Mouse (Mus musculus) cerebellum, adult 2 months (tissue): Measurements from ENCODE around the gene Olfr691. TPM values are rescaled to one million over a fixed set of nuclear protein-coding genes. Genes with fewer than 3 reads are reported as not detected.
"Not testable (repeated sequence)": the region's sequence is repeated elsewhere in the genome, so short reads cannot be mapped to it uniquely, and the experiment has no call there.

ENCODE experiments used
- DNase-seq, 2 experiments: peaks; one replicate each; pipeline ENCODE4 v3.0.0; 2021
- H3K27ac ChIP-seq: fragments of 200-500 bp; 2 replicates; pipeline ENCODE4 v1.5.1; 2012; ENCODE audit warnings: low read length, control low read depth, inconsistent platforms; ENCODE audit not compliant: insufficient read depth
- H3K27me3 ChIP-seq: fragments of 200-500 bp; 2 replicates; pipeline ENCODE4 v1.6.1; 2012; ENCODE audit warnings: inconsistent platforms, mild to moderate bottlenecking, low read length, moderate library complexity; ENCODE audit not compliant: control insufficient read depth, insufficient read depth
- H3K4me1 ChIP-seq: fragments of 200-500 bp; 2 replicates; pipeline ENCODE4 v1.6.1; 2011; ENCODE audit warnings: low read length; ENCODE audit not compliant: control insufficient read depth, insufficient read depth
- H3K4me3 ChIP-seq: fragments of 200-500 bp; replicated peaks from 2 replicates; pipeline ENCODE3; 2011; ENCODE audit warnings: mild to moderate bottlenecking, low read depth, low read length, control low read depth; ENCODE audit not compliant: insufficient read depth
- CTCF ChIP-seq: fragments of 200-500 bp; IDR thresholded peaks from 2 replicates; pipeline ENCODE4 v1.5.1; 2011; ENCODE audit warnings: low read depth, mild to moderate bottlenecking, control low read depth, low read length, moderate library complexity, borderline replicate concordance; ENCODE audit not compliant: insufficient read depth
- POLR2A ChIP-seq: fragments of 200-500 bp; IDR thresholded peaks from 2 replicates; pipeline ENCODE4 v1.6.1; 2011; ENCODE audit warnings: low read length, control low read depth, borderline replicate concordance; ENCODE audit not compliant: insufficient read depth
- WGBS: fragments of 180-500 bp; shearing (Covaris S2); methylation state at CpG from one replicate; pipeline ENCODE4 v1.1.7; 2018; 5-methylcytosine and 5-hydroxymethylcytosine counted together
- polyA plus RNA-seq: library from polyadenylated mRNA; depleted of rRNA; stranded (reverse); fragments of >200 nt; gene quantifications from 2 replicates; pipeline ENCODE4 v1.2.3, GENCODE M21; 2012

The Olfr691 gene
- polyA plus RNA-seq, 1 experiment = 0.23 TPM

DNA sequence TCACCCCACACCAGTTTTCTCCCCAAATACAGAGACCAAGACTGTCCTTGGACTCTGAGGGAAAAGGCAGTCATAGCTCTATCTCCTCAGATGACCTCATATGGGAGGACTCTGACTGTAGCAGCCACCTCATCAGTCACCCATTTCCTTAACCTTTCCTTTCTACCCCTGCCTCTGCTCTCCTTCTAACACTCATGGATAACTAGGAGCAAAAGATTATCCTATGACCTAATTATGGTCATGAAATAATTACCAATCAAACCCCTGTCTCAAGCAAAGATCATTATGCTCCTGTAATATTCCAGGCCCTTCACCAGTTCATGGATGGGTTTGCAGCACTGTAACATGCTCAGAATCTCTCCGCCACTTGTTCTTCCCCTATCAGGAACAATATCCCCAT is 25.9 kb upstream of the Olfr691 start, which contains the start of gene Olfr692:
Olfr692 (plus strand) TSS at position 301 of the 400 bp plus-strand sequence.
- no peaks in the 10 kb centered on the region for H3K27me3 ChIP-seq
- 91% methylated on average over 1 of the region's 1 CpGs for WGBS

GRCm38 (mm10) chr7:105367268-105367667 is 25.2 kb upstream of the Olfr691 start:
- no peak overlapping the region for H3K4me3 ChIP-seq
- H3K27ac ChIP-seq = no peak overlapping the region
- H3K4me1 ChIP-seq = no peaks in the 10 kb centered on the region
- no peaks in the 10 kb centered on the region for H3K27me3 ChIP-seq
- no peak for DNase-seq
- WGBS = 96% methylated on average over 5 of the region's 5 CpGs
- TF ChIP-seq POLR2A (no peak), CTCF (no peak)

More for the DNA sequence above, 25.9 kb upstream of the Olfr691 start, which contains the start of gene Olfr692:
- Histone ChIP-seq H3K4me1 (no peaks in the 10 kb centered on the region), H3K4me3 (no peak within 1 kb of the TSS), H3K27ac (no peak within 1 kb of the TSS)
- DNase-seq = no peak
- TF ChIP-seq CTCF = no peak
- no peak for TF ChIP-seq POLR2A

GRCm38 (mm10) chr7:105361713-105362112 is 19.6 kb upstream of the Olfr691 start:
- Histone ChIP-seq H3K27me3 (no peaks in the 10 kb centered on the region), H3K4me3 (no peak overlapping the region), H3K4me1 (no peaks in the 10 kb centered on the region), H3K27ac (no peak overlapping the region)
- WGBS = 85% methylated on average over 2 of the region's 2 CpGs
- no peak for DNase-seq
- no peak for TF ChIP-seq POLR2A

GRCm38 (mm10) chr7:105356487-105356886 is 14.4 kb upstream of the Olfr691 start:
- 96% methylated on average over 1 of the region's 2 CpGs for WGBS
- not testable (repeated sequence) for H3K27ac ChIP-seq, DNase-seq, H3K27me3 ChIP-seq, H3K4me1 ChIP-seq, H3K4me3 ChIP-seq

- not testable (repeated sequence) for DNase-seq, H3K4me1 ChIP-seq, H3K27me3 ChIP-seq, H3K27ac ChIP-seq, H3K4me3 ChIP-seq
- WGBS = no CpG with 5 or more reads among the region's 5 CpGs
These were observed 14.0 kb upstream of the Olfr691 start for GRCm38 (mm10) chr7:105356064-105356463.

- TF ChIP-seq CTCF (no peak), POLR2A (no peak)
- Histone ChIP-seq H3K27me3 (no peaks in the 10 kb centered on the region), H3K4me1 (no peaks in the 10 kb centered on the region), H3K4me3 (no peak overlapping the region), H3K27ac (no peak overlapping the region)
- 69% methylated on average over 2 of the region's 2 CpGs for WGBS
- no peak for DNase-seq
These were observed 682 bp upstream of the Olfr691 start for GRCm38 (mm10) chr7:105342752-105343151.

DNA sequence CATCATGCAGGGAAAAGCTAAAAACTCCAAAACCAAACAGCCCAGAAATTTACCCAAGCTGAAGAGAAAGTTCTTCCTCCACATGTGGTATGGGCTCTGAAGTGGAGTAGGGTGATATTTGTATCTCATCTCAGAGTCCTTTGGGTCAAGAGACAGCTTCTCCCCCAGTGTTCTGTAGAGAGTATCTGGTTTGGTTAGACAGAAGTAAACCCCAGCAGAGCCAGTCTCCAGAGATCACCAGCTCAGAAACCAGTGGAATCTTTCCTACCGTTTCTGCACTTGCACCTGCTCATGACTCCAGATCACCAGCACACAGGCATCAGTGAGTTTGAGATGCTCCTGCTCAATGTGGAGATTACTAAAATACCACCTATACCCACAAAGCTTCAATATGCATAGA is 8.1 kb downstream of the Olfr691 start, which contains the start of gene Olfr690:
Olfr690 (minus strand) TSS at position 101 of the 400 bp plus-strand sequence.
- no peak for DNase-seq
- WGBS = 74% methylated on average over 1 of the region's 1 CpGs
- Histone ChIP-seq H3K27ac (no peak within 1 kb of the TSS), H3K4me3 (no peak within 1 kb of the TSS), H3K27me3 (no peaks in the 10 kb centered on the region), H3K4me1 (no peaks in the 10 kb centered on the region)
- no peak for TF ChIP-seq CTCF
- no peak for TF ChIP-seq POLR2A

DNA sequence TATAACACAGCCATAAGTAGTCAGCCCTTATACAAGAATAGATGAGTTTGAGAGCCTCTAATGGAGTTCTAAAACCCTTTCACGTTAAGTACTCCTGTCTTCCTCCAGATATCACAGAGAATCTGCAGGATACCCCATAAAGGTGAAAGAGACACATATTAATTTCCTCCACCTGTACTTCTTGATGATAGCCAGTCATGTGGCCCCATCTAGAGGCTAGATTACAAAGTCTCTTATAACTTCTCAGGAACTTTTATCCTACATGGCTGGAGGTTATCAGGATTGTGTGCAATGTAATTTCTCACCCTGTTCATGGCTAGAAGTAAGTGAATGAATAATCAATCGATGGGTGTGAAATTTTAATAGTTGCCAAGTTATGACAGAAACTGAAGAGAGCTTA is 16.8 kb downstream of the Olfr691 start:
- H3K4me3 ChIP-seq = no peak overlapping the region
- H3K4me1 ChIP-seq = no peaks in the 10 kb centered on the region
- no peak for DNase-seq
- H3K27ac ChIP-seq = no peak overlapping the region
- TF ChIP-seq POLR2A = no peak
- no peak for TF ChIP-seq CTCF
- no peaks in the 10 kb centered on the region for H3K27me3 ChIP-seq
- WGBS = 79% methylated on average over 2 of the region's 2 CpGs

DNA sequence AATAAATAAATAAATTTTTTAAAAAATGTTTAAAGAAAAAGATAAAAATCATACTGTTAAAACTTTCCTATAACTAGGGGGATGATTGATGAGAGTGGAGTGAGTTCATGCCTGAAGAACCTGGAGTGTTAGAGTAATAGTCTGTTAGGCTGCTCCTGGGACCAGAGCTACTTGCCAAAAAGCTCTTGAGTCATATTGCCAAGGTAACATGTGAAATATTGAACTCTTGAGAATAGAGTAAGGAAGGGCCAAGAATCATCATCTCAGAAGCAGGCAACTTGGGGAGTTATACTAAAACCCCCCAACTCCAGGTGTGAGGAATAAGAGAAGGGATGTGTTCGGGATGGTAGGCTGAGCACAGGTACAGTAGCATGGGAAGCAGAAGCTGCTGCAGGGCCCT is 31.2 kb downstream of the Olfr691 start, which contains the start of gene Olfr689:
Olfr689 (plus strand) TSS at position 301 of the 400 bp plus-strand sequence.
- Histone ChIP-seq H3K4me1 (no peaks in the 10 kb centered on the region), H3K4me3 (no peak within 1 kb of the TSS), H3K27me3 (no peaks in the 10 kb centered on the region), H3K27ac (no peak within 1 kb of the TSS)
- TF ChIP-seq POLR2A (no peak), CTCF (no peak)
- WGBS = 81% methylated on average over 1 of the region's 1 CpGs
- DNase-seq = no peak
